Mouse (Mus musculus): ENCODE data around the gene Upb1. TPM values are rescaled to one million over a fixed set of nuclear protein-coding genes. Genes with fewer than 3 reads are reported as not detected.

Upb1 gene
- total RNA-seq, 2 experiments from 2014 or later = 0.10 to 0.54 TPM

DNA sequence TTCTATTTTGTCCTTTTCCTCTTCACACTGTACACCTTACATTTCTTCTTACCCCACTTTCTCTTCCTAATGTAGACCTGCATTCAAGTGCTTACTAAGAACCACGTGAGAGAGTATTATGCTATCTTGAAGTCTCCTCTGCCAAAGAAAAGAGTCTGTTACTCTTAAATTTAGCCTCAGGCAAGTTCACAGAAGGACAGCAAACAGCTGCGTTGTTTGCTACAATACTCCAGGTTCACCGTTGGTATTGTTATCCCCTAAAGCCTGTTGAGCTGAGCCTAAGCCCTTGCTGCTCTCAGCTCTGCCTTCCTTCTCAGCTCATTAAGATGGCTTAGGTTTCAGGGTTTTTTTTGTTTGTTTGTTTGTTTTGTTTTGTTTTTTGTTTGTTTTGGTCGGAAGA, 17.8 kb downstream of the Upb1 start:
- DNase-seq (ENCODE audit: extremely low spot score in 1 of 2, low spot score in 1 of 2) = no peak

DNA sequence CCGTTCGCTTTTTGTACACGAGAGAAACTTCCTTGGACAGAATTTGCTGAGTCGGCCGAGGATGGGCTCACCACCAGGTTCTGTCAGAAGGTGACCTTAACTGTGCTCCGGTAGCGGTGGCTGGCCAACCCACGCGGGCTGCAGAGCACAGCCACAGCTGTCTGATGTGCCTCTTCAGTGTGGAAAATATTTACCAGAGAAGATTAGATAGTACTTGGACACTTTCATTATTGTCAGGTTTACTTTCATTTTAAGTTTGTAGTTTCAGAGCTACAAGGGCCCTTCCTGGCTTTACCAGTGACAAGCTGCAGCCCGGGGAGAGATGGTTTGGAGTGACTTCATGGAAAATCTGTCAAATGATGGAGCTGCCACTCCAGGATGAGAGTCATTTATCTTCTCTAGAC, 23.6 kb downstream of the Upb1 start:
- DNase-seq (ENCODE audit: extremely low spot score in 1 of 2, low spot score in 1 of 2) = no peak

DNA sequence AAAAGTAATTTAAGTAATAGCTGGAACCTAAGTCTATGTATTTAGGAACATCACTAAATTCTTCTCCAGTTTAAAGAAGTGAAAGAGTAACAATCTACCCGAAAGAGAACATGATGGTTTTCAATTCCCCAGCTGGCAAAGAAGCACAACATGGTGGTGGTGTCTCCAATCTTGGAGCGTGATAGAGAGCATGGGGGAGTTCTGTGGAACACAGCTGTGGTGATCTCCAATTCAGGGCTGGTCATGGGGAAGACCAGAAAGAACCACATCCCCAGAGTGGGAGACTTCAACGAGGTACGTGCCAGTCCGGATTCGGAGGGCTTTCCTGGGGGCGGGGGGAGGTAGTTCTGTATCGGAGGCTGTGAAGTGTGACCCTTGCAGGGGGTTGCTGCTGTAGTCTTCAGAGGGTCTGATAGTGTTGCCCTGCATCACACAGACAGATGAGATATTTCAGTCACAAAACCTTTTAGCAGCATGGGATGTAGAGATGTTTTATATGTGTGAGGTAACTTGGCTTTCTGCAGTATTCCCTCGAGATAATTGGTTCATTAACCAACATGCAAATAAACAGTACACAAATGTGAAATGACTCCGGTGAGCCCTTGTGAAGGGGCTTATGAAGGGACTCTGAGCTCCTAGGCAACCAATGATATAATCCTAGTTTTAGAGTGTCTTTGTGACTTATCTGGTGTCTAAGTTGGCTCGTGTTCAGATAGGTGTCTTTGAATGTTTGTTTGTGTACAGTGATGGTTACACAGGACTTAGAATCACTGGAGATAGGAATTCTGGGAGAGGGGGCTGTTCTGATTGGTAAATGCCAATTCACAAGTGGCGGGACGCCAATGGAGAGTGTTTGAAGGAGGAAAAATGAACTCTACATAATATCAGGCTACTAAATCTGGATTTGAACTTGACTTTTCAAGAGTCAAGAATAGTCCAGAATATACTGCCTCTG, 27.4 kb downstream of the Upb1 start:
- no peak for DNase-seq (ENCODE audit: extremely low spot score in 1 of 2, low spot score in 1 of 2)

DNA sequence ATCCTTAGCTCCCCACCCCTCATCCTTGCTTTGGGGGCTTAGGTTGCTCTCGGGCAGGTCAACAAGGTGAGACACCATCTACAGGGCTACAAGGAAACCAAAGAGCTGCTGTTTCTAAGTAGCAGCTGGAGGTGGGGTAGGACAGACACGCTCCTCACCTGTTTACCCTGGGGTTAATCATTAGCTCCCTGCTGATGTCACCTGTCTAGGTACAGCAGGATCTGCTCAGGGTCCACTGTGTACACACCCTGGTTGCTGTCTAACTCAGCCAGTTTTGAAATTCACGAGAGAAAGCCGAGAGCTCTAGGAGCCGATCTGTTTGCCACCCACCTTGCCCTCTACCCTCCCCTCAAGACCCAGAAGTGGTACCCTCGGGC, 28.1 kb downstream of the Upb1 start:
- DNase-seq (ENCODE audit: extremely low spot score in 1 of 2, low spot score in 1 of 2) = no peak

DNA sequence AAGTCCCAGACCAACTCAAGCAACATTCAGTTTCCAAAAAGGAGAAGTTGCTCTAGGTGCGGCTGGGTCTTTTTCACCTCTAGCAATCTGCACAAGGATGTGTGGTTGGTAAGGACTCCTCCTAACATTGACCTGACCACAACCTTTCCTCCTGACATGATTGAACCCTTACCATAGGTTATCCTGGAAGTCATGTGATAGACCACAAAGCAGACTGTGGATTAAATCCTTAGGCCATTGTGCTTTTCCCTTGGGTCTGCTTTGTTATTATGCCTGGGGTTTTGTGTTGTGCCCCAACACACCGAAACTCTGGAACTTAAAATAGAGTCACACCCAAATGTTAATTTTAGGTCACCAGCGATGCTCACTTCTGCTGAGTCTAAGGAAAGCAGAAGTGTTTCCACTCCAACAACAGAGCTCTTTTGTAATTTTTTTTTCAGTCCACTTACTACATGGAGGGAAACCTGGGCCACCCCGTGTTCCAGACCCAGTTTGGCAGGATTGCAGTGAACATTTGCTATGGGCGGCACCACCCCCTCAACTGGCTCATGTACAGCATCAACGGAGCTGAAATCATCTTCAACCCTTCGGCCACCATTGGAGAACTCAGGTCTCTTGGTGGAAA, 28.7 kb downstream of the Upb1 start:
- no peak for DNase-seq (ENCODE audit: extremely low spot score in 1 of 2, low spot score in 1 of 2)

DNA sequence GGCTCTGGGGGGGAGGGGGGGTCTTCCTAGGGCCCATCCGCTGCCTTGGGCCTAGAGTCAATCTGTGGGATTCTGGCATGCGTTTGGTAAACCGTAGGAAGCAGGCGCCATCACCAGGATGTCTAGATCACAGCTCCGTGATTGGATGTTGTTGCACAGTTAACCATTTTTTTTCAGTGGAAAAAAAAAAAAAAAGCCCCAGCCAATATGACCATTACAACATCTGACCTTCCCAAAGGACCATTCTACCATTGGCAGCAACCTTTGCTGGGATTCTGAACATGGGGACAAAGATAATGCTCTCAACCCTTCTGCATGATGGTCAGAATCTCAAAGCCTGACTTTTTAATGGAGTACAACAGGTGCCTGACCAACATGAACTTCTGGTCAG, 29.2 kb downstream of the Upb1 start:
- DNase-seq (ENCODE audit: extremely low spot score in 1 of 2, low spot score in 1 of 2) = no peak

DNA sequence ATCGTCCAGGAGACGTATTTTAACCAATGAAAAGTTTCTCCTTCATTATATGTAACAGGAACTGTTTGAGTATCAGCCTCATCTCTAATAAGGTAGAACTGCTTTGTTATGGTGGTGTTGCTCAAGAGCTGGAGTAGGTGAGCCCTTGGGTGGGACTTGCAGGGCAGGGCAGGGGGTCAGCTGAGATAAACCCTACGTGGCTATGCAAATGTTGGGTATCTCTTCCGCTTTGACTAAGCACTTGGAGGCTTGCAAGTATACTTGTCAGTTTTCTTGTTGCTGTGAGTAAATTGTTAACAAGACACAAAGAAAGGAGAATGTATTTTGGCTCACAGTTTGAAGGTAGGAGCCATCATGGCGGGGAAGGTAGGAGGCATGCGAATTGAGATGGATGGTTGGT, 29.7 kb downstream of the Upb1 start:
- no peak for DNase-seq (ENCODE audit: extremely low spot score in 1 of 2, low spot score in 1 of 2)

DNA sequence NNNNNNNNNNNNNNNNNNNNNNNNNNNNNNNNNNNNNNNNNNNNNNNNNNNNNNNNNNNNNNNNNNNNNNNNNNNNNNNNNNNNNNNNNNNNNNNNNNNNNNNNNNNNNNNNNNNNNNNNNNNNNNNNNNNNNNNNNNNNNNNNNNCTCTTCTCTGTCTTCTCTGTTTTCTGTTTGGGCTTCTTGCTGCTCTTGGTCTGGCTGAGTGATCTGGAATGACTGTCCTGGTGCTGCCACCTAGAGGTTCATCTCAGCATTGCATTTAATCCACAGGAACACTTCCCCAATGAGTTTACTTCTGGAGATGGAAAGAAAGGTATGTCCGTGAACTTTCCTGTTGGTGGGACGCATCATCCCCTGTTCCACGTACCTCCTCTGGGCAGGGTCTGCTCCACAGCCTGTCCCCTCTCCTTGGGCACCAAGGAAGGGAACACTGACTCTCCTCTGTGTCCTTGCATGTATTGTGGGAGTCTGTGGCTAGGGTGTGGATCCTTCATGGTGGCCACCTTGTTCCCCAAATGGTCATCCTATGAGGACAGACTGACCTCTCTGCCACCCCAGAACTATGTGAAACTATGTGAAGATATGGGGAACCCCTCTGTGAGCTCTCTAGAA, 35.8 kb downstream of the Upb1 start:
- peak; percentile 77 to 96 for DNase-seq (ENCODE audit: extremely low spot score in 1 of 2, low spot score in 1 of 2)

DNA sequence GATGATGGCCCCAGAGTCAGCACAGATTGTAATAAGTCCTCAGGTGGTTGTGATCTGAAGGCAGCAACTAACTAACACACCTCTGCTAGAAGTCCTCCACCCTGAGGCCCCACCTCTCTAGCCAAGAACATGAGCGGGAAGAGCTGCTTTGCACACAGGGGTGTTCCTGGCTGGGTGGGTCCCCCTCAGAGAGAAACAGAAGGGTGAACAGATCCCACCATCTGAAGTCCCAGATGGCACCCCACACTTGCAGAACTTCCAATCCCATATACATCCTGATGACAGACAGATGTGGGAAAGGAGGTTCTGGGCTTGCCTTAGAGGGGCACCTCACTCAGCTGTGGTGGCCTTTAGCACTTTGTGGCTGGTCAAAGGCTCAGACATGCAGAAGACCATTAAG, 36.4 kb downstream of the Upb1 start:
- DNase-seq (ENCODE audit: extremely low spot score in 1 of 2, low spot score in 1 of 2) = peak in 1 of 2 experiments; percentile 56

DNA sequence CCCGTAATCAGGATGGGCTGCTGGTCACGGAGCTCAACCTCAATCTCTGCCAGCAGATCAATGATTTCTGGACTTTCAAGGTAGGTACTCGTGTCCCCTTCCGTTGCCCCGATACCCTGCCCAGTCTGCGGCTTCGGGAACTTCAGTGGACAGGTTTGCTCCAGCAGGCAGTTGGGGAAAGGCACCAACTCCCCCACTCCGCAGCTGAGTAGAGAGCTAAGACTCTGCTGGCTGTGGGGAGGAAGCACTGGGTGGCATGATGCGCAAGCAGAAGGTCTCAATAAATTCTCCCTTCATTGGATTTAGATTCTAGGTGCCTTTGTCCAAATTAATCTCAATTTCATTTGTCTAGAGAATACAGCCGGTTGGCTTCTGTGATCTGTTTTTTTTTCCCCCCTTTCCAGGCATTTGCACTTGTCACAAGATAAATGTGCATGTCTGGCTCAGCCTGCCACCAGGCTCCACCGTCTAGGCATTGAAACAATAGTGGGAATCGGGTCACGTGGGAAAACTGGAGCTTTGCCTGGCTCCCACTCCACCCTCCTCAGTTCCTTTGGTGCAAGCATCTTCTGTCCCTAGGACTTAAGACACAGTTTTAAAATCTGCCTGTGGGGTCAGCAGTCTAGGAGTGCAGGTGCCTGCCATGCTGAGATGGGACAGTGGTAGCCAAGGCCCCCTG, 37.4 kb downstream of the Upb1 start:
- peak in 1 of 2 experiments; percentile 44 for DNase-seq (ENCODE audit: extremely low spot score in 1 of 2, low spot score in 1 of 2)

DNA sequence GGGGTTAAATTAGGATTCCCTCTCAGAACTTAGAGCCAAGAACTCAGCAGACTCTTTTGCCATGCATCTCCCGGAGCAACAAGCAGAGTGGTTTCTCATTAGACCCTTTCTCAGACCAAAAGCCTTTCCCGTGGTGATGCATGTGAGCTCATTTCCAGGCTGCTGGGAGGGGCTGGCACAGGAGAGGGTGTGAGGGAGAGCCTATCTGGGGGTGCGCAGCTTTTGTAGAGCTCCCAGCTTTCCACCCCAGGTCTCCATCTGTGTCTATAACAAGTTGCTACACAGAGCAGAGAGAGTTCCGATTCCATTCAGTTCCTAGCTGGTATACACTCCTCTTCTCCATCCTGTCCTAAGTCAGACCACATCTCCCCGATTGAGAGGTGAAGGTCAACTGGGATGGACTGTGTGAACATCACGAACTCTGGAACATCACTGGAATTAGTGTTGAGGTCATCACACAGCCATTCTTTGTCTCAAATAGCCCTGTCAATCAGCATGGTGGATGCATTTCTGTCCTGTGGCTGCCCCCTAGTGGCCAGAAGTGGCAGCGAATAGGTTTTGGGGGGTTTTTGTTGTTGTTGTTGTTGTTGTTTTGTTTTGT, 38.4 kb downstream of the Upb1 start:
- peak; percentile 46 to 68 for DNase-seq (ENCODE audit: extremely low spot score in 1 of 2, low spot score in 1 of 2)

DNA sequence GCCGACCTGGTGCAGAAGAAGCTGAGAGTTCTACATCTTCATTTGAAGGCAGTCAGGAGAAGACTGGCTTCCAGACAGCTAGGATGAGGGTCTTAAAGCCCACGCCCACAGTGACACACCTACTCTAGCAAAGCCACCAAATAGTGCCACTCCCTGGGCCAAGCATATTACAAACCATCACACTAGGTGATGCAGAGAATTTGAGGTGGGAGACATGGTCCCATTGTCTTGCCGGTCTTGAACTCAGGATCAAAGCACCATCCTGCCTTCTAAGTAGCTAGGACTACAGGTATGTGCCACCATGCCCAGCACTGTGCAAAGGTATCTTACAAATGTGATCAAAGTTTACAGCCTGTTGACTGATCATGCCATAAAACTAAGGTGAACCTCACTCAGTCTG, 39.8 kb downstream of the Upb1 start:
- DNase-seq (ENCODE audit: extremely low spot score in 1 of 2, low spot score in 1 of 2) = no peak

DNA sequence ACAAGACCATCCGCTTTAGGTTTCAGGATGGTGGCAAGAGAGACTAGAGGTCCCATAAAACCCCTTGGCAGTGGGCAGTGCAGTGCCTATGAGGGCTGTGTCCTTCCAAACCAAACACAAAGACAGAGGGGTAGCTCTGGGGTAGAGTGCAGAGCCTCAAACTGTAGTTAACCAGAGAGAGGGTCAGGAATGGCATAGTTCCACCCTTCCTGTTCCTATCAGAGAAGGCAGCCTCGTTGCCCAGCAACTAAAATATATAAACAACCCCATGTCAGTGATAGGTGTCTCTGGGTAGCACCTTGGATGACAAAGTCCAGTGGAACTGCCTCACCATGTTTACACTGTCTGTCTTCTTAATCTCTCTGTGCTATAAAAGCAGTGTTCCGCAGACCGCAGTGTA, 40.9 kb downstream of the Upb1 start:
- DNase-seq (ENCODE audit: extremely low spot score in 1 of 2, low spot score in 1 of 2) = no peak

DNA sequence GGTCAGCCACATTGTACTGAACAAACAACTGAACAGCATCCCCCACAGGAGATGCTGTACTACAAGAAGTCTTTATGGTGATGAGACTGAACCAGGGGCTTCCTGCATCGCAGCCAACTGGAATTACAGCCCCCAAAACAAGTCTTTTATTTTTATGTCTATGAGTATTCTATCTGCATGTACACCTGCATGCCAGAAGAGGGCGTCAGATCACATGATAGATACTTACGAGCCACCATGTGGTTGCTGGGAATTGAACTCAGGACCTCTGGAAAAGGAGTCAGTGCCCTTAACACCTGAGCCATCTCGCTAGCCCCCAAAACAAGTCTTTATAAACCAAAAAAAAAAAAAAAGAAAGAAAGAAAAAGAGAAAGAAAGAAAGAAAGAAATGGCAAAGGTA, 42.1 kb downstream of the Upb1 start:
- DNase-seq (ENCODE audit: extremely low spot score in 1 of 2, low spot score in 1 of 2) = no peak

DNA sequence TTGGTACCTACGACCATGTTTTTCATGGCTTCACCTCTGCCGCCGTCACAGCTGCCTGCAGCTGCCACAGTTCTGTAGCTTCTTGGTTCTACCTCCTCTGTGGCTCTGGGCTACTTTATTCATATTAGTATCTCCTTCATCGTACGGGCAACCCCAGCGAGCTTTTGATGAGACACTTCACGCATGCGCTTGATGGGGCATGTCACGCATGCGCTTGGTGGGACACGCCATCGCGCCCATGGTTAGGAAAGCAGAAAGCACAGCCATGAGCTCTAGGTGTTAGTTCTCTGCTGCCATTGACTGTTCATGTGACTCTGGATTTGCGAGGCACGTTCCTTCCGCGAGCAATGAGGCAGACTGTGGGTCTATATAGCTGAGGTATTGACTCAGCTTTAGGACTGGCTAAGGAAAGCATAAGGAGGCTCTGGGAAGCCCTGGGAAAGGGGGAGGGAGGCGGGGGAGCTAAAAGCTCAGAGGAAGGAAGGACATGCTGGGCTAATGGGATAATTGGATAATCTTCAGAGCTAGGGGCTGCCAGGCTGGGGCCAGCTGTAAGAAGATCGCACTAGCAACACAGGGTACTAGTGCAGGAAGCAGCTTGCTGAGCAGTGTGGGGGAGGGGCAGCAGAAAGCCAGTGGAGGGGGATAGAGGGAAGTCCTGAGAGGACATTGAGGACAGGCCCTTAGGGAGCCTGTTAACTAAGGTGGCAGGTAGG, 43.4 kb downstream of the Upb1 start:
- DNase-seq (ENCODE audit: extremely low spot score in 1 of 2, low spot score in 1 of 2) = no peak

DNA sequence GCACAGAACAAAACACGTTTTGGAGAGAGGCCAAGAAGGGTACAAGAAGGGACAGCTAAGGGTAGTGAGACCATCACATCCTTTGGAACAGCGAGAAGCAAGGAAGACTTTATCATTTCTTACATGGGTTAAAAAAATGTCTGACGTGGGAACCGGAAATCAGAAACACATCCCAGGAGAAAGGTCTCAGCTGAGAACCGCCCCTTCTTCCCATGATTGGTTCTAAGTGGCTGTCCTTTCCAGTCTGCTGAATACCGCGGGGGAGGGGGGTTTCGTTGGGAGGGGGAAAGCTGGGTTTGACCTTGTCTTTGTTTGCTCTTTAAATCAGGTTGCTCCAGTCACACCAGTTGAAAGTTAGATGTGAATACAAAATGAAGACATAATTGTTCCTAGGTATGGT, 44.1 kb downstream of the Upb1 start:
- no peak for DNase-seq (ENCODE audit: extremely low spot score in 1 of 2, low spot score in 1 of 2)

DNA sequence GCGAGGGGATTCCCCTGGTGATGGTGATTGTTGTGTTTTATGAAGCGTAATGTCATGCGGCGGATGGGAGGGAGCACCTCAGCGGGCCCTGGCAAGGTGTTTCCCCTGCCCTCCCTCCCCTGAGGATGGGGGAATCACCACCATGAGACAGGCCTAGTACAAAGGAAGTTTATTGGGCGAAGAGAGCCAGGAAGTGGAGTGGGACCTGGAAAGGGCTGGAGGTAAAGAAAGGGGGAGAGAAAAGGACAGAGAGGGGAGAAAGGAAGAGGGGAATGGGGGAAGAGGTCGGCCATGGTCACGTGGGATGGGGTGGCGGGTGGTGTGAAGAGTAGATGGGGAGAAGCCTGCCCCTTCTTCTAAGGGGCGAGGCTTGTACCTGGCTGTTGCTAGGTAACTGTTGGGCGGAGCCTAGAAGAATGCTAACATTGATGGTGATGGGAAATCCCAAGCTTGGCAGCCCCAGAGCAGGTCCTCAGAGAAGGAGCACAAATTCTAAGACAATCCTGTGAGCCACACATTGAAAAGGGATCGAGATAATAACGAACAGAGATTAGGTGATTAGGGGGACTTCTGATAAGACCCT, 45.7 kb downstream of the Upb1 start:
- no peak for DNase-seq (ENCODE audit: extremely low spot score in 1 of 2, low spot score in 1 of 2)

DNA sequence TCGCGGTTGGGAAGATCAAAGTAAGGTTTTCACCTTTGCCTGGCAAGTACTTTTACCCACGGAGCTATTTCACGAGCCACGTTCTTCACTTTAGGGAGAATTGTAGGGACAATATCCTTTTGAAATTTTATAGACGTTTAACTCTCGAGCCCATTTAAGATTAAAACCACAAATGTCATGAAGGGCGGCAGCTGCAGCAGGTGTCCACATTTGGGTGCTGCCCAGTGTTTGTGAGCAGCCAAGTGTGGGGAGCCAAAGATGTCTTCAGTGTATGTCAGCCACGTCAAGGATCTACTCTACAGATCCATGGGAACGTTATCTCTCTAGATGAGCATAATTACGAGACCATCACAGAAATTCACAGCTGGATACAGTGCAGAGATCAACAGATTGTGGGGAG, 46.6 kb downstream of the Upb1 start:
- DNase-seq (ENCODE audit: extremely low spot score in 1 of 2, low spot score in 1 of 2) = no peak

DNA sequence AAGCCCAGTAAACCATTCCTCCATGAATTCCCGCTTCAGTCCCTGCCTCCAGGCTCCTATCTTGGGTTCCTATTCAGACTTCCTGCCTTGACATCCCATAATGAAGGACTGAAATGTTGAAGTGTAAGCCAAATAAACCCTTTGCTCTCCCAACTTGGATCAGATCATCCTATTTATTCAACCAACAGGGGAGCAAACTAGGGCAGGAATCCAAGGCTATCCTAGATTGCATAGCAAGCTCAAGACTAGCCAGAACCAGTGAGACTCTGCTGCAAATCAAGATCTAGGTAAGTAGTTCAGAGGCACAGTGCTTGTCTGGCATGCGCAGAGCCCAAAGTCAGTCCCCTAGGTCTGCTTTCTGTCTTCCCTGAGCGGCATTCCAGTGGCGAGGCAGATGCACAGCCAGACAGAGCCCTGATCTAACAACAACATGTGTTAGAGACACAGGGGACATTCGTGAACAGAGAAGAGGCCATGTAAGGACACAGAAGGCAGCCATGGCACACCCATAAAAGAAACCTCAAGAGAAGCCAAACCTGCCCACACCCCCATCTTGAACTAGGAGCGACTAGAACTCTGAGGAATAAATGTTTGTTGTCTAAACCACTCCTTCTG, 48.0 kb downstream of the Upb1 start:
- DNase-seq (ENCODE audit: extremely low spot score in 1 of 2, low spot score in 1 of 2) = no peak

Measured in layer of hippocampus, postnatal 25 days (tissue).